In genomic region chr8:119838983-119839340, GRCm38 (mm10) we compare ENCODE assay signal across 8 mouse cellular contexts. TPM values are rescaled to one million over a fixed set of nuclear protein-coding genes. Genes with fewer than 3 reads are reported as not detected.
DNase-seq lines count a peak whose midpoint lies in the region; ATAC-seq and TF ChIP-seq lines count a peak whose summit lies in the region.

No protein-coding gene starts in this region.

- no peak for ATAC-seq in embryonic facial prominence, embryonic 14.5 days (ENCODE audit: low read depth)
- ATAC-seq in intestine, postnatal 0 days, result no peak
- no peak for ATAC-seq in neural tube, embryonic 13.5 days (ENCODE audit: low read depth)

- no peaks in the 10 kb centered on the region for H3K36me3 ChIP-seq in embryonic facial prominence, embryonic 14.5 days (ENCODE audit: control insufficient read depth, insufficient read depth, low read length)
- 0 out of 2 replicates have a peak, but pooled peaks cover 3% of the 10 kb centered on the region for H3K36me3 ChIP-seq in intestine, postnatal 0 days (ENCODE audit: control insufficient read depth, insufficient read depth)
- peaks cover 4% of the 10 kb centered on the region; the same call in 1 of the 2 replicates for H3K36me3 ChIP-seq in neural tube, embryonic 13.5 days

- H3K4me2 ChIP-seq in embryonic facial prominence, embryonic 14.5 days (ENCODE audit: low read depth, low read length), result peak overlapping the region; percentile 97
- peak overlapping the region; percentile 84 for H3K4me2 ChIP-seq in intestine, postnatal 0 days (replicated peaks; ENCODE audit: low read depth)
- H3K4me2 ChIP-seq in neural tube, embryonic 13.5 days, result peak overlapping the region; percentile 89

- H3K9ac ChIP-seq in embryonic facial prominence, embryonic 14.5 days (ENCODE audit: low read depth, low read length), result peak overlapping the region; percentile 83
- peak overlapping the region; percentile 77 for H3K9ac ChIP-seq in intestine, postnatal 0 days (ENCODE audit: low read depth, low read length)
- peak overlapping the region; percentile 86 for H3K9ac ChIP-seq in neural tube, embryonic 13.5 days

- WGBS in embryonic facial prominence, embryonic 14.5 days, result 74% methylated on average over 4 of the region's 4 CpGs
- WGBS in intestine, postnatal 0 days, result 31% methylated on average over 4 of the region's 4 CpGs
- 49% methylated on average over 4 of the region's 4 CpGs for WGBS in neural tube, embryonic 13.5 days

- no peak for TF ChIP-seq CTCF in layer of hippocampus, adult 2 months (conservative IDR thresholded peaks at IDR 0.05)
- no peak for TF ChIP-seq CTCF in intestine, postnatal 0 days (IDR thresholded peaks at IDR 0.05; ENCODE audit: low read depth)

- no peaks in the 10 kb centered on the region for H3K27me3 ChIP-seq in embryonic facial prominence, embryonic 14.5 days (replicated peaks; ENCODE audit: control insufficient read depth, insufficient read depth, low read length)
- no peaks in the 10 kb centered on the region for H3K27me3 ChIP-seq in intestine, postnatal 0 days (replicated peaks; ENCODE audit: control insufficient read depth, insufficient read depth, low read length)
- H3K27me3 ChIP-seq in neural tube, embryonic 13.5 days, result no peaks in the 10 kb centered on the region

- H3K9me3 ChIP-seq in embryonic facial prominence, embryonic 14.5 days (ENCODE audit: control insufficient read depth, low read length), result no peaks in the 10 kb centered on the region
- no peaks in the 10 kb centered on the region for H3K9me3 ChIP-seq in intestine, postnatal 0 days (ENCODE audit: control insufficient read depth)
- H3K9me3 ChIP-seq in neural tube, embryonic 13.5 days, result no peaks in the 10 kb centered on the region

- peak overlapping the region; percentile 62 for H3K4me3 ChIP-seq in layer of hippocampus, adult 2 months
- peak overlapping the region; percentile 78 for H3K4me3 ChIP-seq in embryonic facial prominence, embryonic 14.5 days (ENCODE audit: low read depth, low read length)
- H3K4me3 ChIP-seq in intestine, postnatal 0 days (ENCODE audit: low read depth, low read length), result peak overlapping the region; percentile 80
- H3K4me3 ChIP-seq in neural tube, embryonic 13.5 days, result peak overlapping the region; percentile 75

- peak overlapping the region; percentile 90 for H3K27ac ChIP-seq in layer of hippocampus, adult 2 months
- H3K27ac ChIP-seq in embryonic facial prominence, embryonic 14.5 days (replicated peaks; ENCODE audit: low read depth, low read length), result no peak overlapping the region
- peak overlapping the region; percentile 90 for H3K27ac ChIP-seq in intestine, postnatal 0 days (ENCODE audit: low read depth, low read length)
- H3K27ac ChIP-seq in neural tube, embryonic 13.5 days (replicated peaks), result peak overlapping the region; percentile 83

- H3K4me1 ChIP-seq in embryonic facial prominence, embryonic 14.5 days (ENCODE audit: control insufficient read depth, insufficient read depth, low read length), result peaks cover 23% of the 10 kb centered on the region
- H3K4me1 ChIP-seq in intestine, postnatal 0 days (replicated peaks; ENCODE audit: control insufficient read depth, insufficient read depth, low read length), result peaks cover 16% of the 10 kb centered on the region; the same call in 1 of the 2 replicates
- peaks cover 64% of the 10 kb centered on the region for H3K4me1 ChIP-seq in neural tube, embryonic 13.5 days (replicated peaks)

- no peak for DNase-seq in layer of hippocampus, adult 2 months (ENCODE audit: low spot score in 2 of 2)
- DNase-seq in layer of hippocampus, postnatal 25 days (ENCODE audit: extremely low spot score in 1 of 2, low spot score in 1 of 2), result no peak
- DNase-seq in embryonic facial prominence, embryonic 14.5 days (ENCODE audit: low spot score), result no peak
- no peak for DNase-seq in right cerebral cortex, postnatal 4 days
- DNase-seq in thymus, postnatal 36 days, result no peak
- no peak for DNase-seq in cerebellum, postnatal 14 days

RNA-seq across cellular contexts. Expression of gene Cotl1, which starts 1.4 kb away (rescaled TPM):
- total RNA-seq in layer of hippocampus, adult 2 months (2021), result 100 to 1,000 TPM; 138 to 139 TPM
- 100 to 1,000 TPM; 121 to 140 TPM for total RNA-seq in layer of hippocampus, postnatal 25 days (2021)
- polyA plus RNA-seq in embryonic facial prominence, embryonic 14.5 days (2014; fragmentation: Nextera tagmentation; extraction: Ambion mirVana), result 255 and 299 TPM in 2 replicates
- polyA plus RNA-seq in intestine, postnatal 0 days (2015; fragmentation: Nextera tagmentation; extraction: Ambion mirVana), result 166 and 169 TPM in 2 replicates
- polyA plus RNA-seq in neural tube, embryonic 13.5 days (2015; fragmentation: Nextera tagmentation; extraction: Ambion mirVana), result 121 and 123 TPM in 2 replicates

RNA-seq across cellular contexts. Expression of gene Klhl36, which starts 23.1 kb away (rescaled TPM):
- 1 to 10 TPM; 7.7 to 8.4 TPM for total RNA-seq in layer of hippocampus, adult 2 months (2021)
- total RNA-seq in layer of hippocampus, postnatal 25 days (2021), result 1 to 10 TPM; 8.0 to 8.5 TPM
- 8.6 and 10.1 TPM in 2 replicates for polyA plus RNA-seq in embryonic facial prominence, embryonic 14.5 days (2014; fragmentation: Nextera tagmentation; extraction: Ambion mirVana)
- polyA plus RNA-seq in intestine, postnatal 0 days (2015; fragmentation: Nextera tagmentation; extraction: Ambion mirVana), result 7.3 and 7.4 TPM in 2 replicates
- 12.3 and 12.4 TPM in 2 replicates for polyA plus RNA-seq in neural tube, embryonic 13.5 days (2015; fragmentation: Nextera tagmentation; extraction: Ambion mirVana)
